Mouse (Mus musculus) limb, embryonic 12.5 days (tissue): ENCODE measurements at regions not wholly inside any gene's neighbourhood (a gene's known extent, or its start where the extent isn't known, plus 50 kb on each side); places are given as distances from the start of the nearest gene placed in this dataset.

Experiments used
- ATAC-seq: fragments of 200-750 bp; cut with Nextera tagmentation; 2 replicates; pipeline ENCODE4 v1.8.0; 2017; ENCODE audit warnings: low read depth, moderate TSS enrichment; ENCODE audit not compliant: insufficient number of reproducible peaks, insufficient read depth, low FRiP score, low TSS enrichment
- H3K27ac ChIP-seq: fragments of 300-500 bp; sonication (generic); 2 replicates; pipeline ENCODE4 v1.5.1; 2016; ENCODE audit warnings: mild to moderate bottlenecking, moderate library complexity
- H3K27me3 ChIP-seq: fragments of 300-500 bp; sonication (generic); 2 replicates; pipeline ENCODE4 v1.6.1; 2016; ENCODE audit warnings: mild to moderate bottlenecking, moderate library complexity
- H3K36me3 ChIP-seq: fragments of 300-500 bp; sonication (generic); 2 replicates; pipeline ENCODE4 v1.6.1; 2016; ENCODE audit warnings: mild to moderate bottlenecking, moderate library complexity
- H3K4me1 ChIP-seq: fragments of 300-500 bp; sonication (generic); replicated peaks from 2 replicates; pipeline ENCODE4 v1.6.1; 2016
- H3K4me2 ChIP-seq: fragments of 300-500 bp; sonication (generic); 2 replicates; pipeline ENCODE4 v1.6.1; 2016; ENCODE audit warnings: mild to moderate bottlenecking, moderate library complexity
- H3K4me3 ChIP-seq: fragments of 300-500 bp; sonication (generic); replicated peaks from 2 replicates; pipeline ENCODE4 v1.5.1; 2016; ENCODE audit warnings: mild to moderate bottlenecking
- H3K9ac ChIP-seq: fragments of 300-500 bp; sonication (generic); replicated peaks from 2 replicates; pipeline ENCODE4 v1.6.1; 2016; ENCODE audit warnings: mild to moderate bottlenecking, moderate library complexity
- H3K9me3 ChIP-seq: fragments of 300-500 bp; sonication (generic); 2 replicates; pipeline ENCODE4 v1.6.1; 2016; ENCODE audit warnings: mild to moderate bottlenecking, moderate library complexity
- WGBS: fragments of 180-500 bp; shearing (Covaris S2); methylation state at CpG from one replicate; pipeline ENCODE4 v1.1.7; 2016; 5-methylcytosine and 5-hydroxymethylcytosine counted together

- Histone ChIP-seq H3K27ac (no peak overlapping the region), H3K9ac (no peak overlapping the region), H3K27me3 (no peaks in the 10 kb centered on the region), H3K4me2 (no peak overlapping the region), H3K9me3 (no peaks in the 10 kb centered on the region), H3K4me1 (peaks cover 3% of the 10 kb centered on the region; the same call in 1 of the 2 replicates), H3K4me3 (no peak overlapping the region), H3K36me3 (no peaks in the 10 kb centered on the region)
- 75% methylated on average over 4 of the region's 4 CpGs for WGBS
- ATAC-seq, result no peak
Measured at GRCm38 (mm10) chr6:34246512-34246911, 69.6 kb upstream of the Slc35b4 start.

GRCm38 (mm10) chr6:34243001-34243400, 66.1 kb upstream of the Slc35b4 start:
- WGBS, result 83% methylated on average over 3 of the region's 3 CpGs
- no peaks in the 10 kb centered on the region for H3K36me3 ChIP-seq
- H3K4me1 ChIP-seq, result peaks cover 3% of the 10 kb centered on the region; the same call in 1 of the 2 replicates
- no peak overlapping the region for H3K4me3 ChIP-seq
- ATAC-seq, result no peak
- no peaks in the 10 kb centered on the region for H3K9me3 ChIP-seq
- no peaks in the 10 kb centered on the region for H3K27me3 ChIP-seq
- no peak overlapping the region for H3K9ac ChIP-seq
- no peak overlapping the region for H3K27ac ChIP-seq
- no peak overlapping the region for H3K4me2 ChIP-seq

GRCm38 (mm10) chr6:34242486-34242885, 65.6 kb upstream of the Slc35b4 start:
- no peaks in the 10 kb centered on the region for H3K27me3 ChIP-seq
- H3K4me1 ChIP-seq, result peaks cover 3% of the 10 kb centered on the region; the same call in 1 of the 2 replicates
- no peak overlapping the region for H3K27ac ChIP-seq
- no peaks in the 10 kb centered on the region for H3K9me3 ChIP-seq
- H3K4me2 ChIP-seq, result no peak overlapping the region
- ATAC-seq, result no peak
- WGBS, result 20% methylated on average over 9 of the region's 9 CpGs
- H3K4me3 ChIP-seq, result no peak overlapping the region
- H3K9ac ChIP-seq, result no peak overlapping the region
- no peaks in the 10 kb centered on the region for H3K36me3 ChIP-seq

GRCm38 (mm10) chr6:34235132-34235531, 58.2 kb upstream of the Slc35b4 start:
- Histone ChIP-seq H3K9ac (no peak overlapping the region), H3K4me1 (0 out of 2 replicates have a peak, but pooled peaks cover 5% of the 10 kb centered on the region), H3K36me3 (no peaks in the 10 kb centered on the region), H3K4me2 (no peak overlapping the region), H3K4me3 (no peak overlapping the region), H3K27ac (no peak overlapping the region), H3K27me3 (peaks cover 2% of the 10 kb centered on the region; the same call in 1 of the 2 replicates), H3K9me3 (no peaks in the 10 kb centered on the region)
- 64% methylated on average over 10 of the region's 10 CpGs for WGBS
- ATAC-seq, result no peak

GRCm38 (mm10) chr6:34234443-34235020, 57.6 kb upstream of the Slc35b4 start:
- no peak overlapping the region for H3K4me3 ChIP-seq
- ATAC-seq, result no peak
- H3K9ac ChIP-seq, result no peak overlapping the region
- 0 out of 2 replicates have a peak, but pooled peaks cover 5% of the 10 kb centered on the region for H3K4me1 ChIP-seq
- no peaks in the 10 kb centered on the region for H3K36me3 ChIP-seq
- no peak overlapping the region for H3K4me2 ChIP-seq
- H3K27ac ChIP-seq, result no peak overlapping the region
- WGBS, result 76% methylated on average over 5 of the region's 5 CpGs
- H3K27me3 ChIP-seq, result peaks cover 8% of the 10 kb centered on the region
- H3K9me3 ChIP-seq, result no peaks in the 10 kb centered on the region

- 22% methylated on average over 13 of the region's 13 CpGs for WGBS
- ATAC-seq, result peak; percentile 63; the same call in 1 of the 2 replicates
Measured at GRCm38 (mm10) chr6:34230768-34231381, 54.0 kb upstream of the Slc35b4 start.

GRCm38 (mm10) chr6:34227131-34227530, 50.2 kb upstream of the Slc35b4 start:
- no peak for ATAC-seq
- Histone ChIP-seq H3K4me3 (no peak overlapping the region), H3K4me1 (0 out of 2 replicates have a peak, but pooled peaks cover 8% of the 10 kb centered on the region), H3K27ac (no peak overlapping the region), H3K36me3 (no peaks in the 10 kb centered on the region), H3K9ac (no peak overlapping the region), H3K4me2 (no peak overlapping the region), H3K27me3 (peaks cover 10% of the 10 kb centered on the region), H3K9me3 (0 out of 2 replicates have a peak, but pooled peaks cover 6% of the 10 kb centered on the region)
- 66% methylated on average over 4 of the region's 4 CpGs for WGBS

More at GRCm38 (mm10) chr6:34230768-34231381, 54.0 kb upstream of the Slc35b4 start:
- H3K27me3 ChIP-seq, result peaks cover 10% of the 10 kb centered on the region
- no peak overlapping the region for H3K27ac ChIP-seq
- H3K4me2 ChIP-seq, result no peak overlapping the region
- no peaks in the 10 kb centered on the region for H3K9me3 ChIP-seq
- no peak overlapping the region for H3K9ac ChIP-seq
- H3K4me3 ChIP-seq, result no peak overlapping the region
- H3K36me3 ChIP-seq, result no peaks in the 10 kb centered on the region
- H3K4me1 ChIP-seq, result 0 out of 2 replicates have a peak, but pooled peaks cover 8% of the 10 kb centered on the region
